Mouse (Mus musculus): Measurements from ENCODE around the gene Camk1d.

Camk1d gene

DNA sequence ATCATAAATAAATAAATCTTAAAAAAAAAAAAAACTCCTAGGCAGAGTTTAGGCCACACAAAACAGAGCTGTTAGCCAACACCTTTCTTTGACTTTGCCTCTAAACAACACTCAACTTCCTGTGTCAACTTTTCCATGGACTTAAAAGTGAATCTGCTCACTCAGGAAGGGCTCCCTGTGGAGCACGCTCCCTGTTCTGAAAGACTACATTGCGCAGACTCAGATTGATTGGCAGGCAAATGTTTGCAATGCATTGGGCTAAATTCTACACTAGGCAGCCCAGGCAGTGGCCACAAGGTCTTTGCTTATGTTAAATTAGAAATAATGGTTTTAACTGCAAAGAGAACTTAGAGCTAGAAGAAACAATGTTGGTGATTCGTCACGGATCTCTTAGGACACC is 45.4 kb downstream of the Camk1d start:
- no peak for DNase-seq (ENCODE audit: extremely low read depth, low read depth, low spot score)

- DNase-seq (ENCODE audit: extremely low read depth, low read depth, low spot score): no peak
Observed at GRCm38 (mm10) chr2:5663499-5663898, 50.8 kb downstream of the Camk1d start.

GRCm38 (mm10) chr2:5661946-5662345 is 52.4 kb downstream of the Camk1d start:
- DNase-seq (ENCODE audit: extremely low read depth, low read depth, low spot score): no peak

- no peak for DNase-seq (ENCODE audit: extremely low read depth, low read depth, low spot score)
Observed at GRCm38 (mm10) chr2:5658000-5658399, 56.3 kb downstream of the Camk1d start.

GRCm38 (mm10) chr2:5656326-5656725 is 58.0 kb downstream of the Camk1d start:
- no peak for DNase-seq (ENCODE audit: extremely low read depth, low read depth, low spot score)

DNA sequence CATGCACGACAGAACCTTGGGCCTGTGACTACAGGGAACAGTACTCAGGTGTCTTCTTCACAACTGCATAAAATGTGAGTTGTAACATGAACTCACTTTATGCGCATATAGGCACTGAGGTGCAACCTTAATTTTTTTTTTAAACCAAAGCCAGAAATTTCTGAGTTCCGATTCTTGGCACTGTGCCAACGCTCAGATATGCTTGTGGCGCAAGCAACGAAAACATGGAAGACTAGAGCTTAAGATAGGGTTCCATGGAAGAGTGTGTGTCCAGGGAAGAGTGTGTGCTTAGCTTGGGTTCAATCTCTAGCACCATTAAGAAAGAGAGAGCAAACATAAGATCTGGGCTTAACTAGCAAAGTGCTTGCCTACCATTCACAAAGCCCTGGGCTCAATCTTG is 62.2 kb downstream of the Camk1d start:
- no peak for DNase-seq (ENCODE audit: extremely low read depth, low read depth, low spot score)

GRCm38 (mm10) chr2:5651285-5651870 is 62.9 kb downstream of the Camk1d start:
- DNase-seq (ENCODE audit: extremely low read depth, low read depth, low spot score): no peak

GRCm38 (mm10) chr2:5649226-5649625 is 65.1 kb downstream of the Camk1d start:
- no peak for DNase-seq (ENCODE audit: extremely low read depth, low read depth, low spot score)

- no peak for DNase-seq (ENCODE audit: extremely low read depth, low read depth, low spot score)
Observed at GRCm38 (mm10) chr2:5648764-5649163, 65.6 kb downstream of the Camk1d start.

GRCm38 (mm10) chr2:5646322-5646721 is 68.0 kb downstream of the Camk1d start:
- DNase-seq (ENCODE audit: extremely low read depth, low read depth, low spot score): no peak

DNA sequence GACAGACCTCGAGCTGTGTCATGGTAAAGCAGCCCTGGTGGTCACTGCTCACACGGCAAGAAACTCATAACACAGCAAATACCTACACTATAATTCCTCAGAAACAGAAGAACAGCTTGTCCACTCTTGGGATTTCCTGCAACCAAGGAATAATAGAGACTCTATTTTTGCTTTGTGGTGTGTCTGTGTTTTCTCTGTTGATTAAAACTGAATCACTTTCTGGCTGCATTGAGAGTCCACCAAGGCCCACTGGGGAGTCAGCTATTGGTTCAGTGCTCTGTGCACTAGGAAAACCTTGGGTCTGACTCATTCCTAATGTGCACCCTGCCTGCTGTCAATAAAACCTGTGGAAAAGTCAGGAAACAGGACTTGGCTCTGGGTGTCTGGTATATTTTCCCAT is 68.7 kb downstream of the Camk1d start:
- DNase-seq (ENCODE audit: extremely low read depth, low read depth, low spot score): no peak

DNA sequence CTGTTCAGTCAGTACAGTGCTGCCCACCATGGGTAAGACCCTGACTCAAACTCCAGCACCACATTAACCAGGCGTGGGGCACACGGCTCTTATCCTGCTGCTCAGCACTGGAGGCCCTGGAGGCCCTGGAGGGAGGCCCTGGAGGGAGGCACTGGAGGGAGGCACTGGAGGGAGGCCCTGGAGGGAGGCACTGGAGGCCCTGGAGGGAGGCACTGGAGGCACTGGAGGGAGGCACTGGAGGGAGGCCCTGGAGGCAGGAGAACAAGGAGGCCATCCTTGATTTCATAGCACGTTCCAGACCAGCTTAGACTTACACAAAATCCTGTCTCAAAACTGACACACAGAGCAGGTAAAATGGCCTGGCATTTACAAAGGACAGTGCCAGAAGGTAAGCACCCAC is 70.4 kb downstream of the Camk1d start:
- no peak for DNase-seq (ENCODE audit: extremely low read depth, low read depth, low spot score)

- DNase-seq (ENCODE audit: extremely low read depth, low read depth, low spot score): no peak
Observed at GRCm38 (mm10) chr2:5643226-5643625, 71.1 kb downstream of the Camk1d start.

DNA sequence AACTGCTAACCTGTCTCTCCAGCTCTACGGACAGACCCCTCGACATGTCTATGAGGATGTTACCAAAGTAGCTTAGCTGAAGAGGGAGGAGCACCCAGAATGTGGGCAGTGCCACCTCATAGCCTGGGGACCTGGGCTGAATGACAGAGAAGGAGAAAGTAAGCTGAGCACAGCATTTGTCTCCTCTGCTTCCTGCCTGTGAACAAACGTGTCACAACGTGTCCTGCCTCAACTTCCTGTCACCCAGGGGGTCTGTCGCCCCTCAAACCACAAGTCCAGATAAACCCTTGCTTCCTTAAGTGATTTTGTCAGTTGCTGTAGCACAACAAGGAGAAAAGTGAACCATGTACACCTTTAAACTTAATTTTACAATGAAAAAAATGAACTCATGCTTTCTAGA is 71.7 kb downstream of the Camk1d start:
- no peak for DNase-seq (ENCODE audit: extremely low read depth, low read depth, low spot score)

DNA sequence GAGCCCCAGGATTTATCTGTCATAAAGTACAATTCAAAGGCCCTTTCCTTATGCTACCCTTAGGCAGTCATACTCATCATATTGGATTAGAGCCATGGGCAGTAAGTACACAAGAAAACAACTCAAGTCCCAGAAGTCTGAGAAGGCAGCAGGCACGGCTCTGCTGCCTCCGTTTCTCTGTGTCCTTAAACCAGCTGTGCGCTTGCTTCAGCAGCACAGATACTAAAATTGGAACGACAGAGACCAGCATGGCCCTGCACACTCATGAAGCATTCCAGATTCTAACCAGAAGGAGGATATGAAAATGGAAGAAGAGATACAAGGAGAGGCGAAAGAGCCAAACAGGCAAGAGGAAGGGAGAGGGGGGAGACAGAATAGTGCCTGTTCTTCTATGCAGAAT is 72.6 kb downstream of the Camk1d start:
- DNase-seq (ENCODE audit: extremely low read depth, low read depth, low spot score): no peak

DNA sequence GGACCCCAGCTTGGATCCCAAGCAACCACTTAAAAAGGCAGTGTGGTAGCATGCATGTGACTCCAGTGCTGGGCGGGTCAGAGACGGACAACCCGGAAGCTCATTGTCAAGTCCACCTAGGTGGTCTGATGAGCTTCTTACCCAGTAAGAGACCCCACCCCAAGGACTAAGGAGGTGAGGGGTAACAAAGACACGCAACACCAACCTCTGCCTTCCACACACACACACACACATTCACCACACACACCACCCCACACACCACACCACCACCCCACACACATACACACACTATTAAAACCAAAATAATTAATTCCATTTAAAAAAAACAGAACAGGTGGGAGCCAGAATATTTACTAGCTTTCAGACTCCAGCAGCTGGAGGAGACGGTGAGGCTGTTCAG is 73.7 kb downstream of the Camk1d start:
- no peak for DNase-seq (ENCODE audit: extremely low read depth, low read depth, low spot score)

DNA sequence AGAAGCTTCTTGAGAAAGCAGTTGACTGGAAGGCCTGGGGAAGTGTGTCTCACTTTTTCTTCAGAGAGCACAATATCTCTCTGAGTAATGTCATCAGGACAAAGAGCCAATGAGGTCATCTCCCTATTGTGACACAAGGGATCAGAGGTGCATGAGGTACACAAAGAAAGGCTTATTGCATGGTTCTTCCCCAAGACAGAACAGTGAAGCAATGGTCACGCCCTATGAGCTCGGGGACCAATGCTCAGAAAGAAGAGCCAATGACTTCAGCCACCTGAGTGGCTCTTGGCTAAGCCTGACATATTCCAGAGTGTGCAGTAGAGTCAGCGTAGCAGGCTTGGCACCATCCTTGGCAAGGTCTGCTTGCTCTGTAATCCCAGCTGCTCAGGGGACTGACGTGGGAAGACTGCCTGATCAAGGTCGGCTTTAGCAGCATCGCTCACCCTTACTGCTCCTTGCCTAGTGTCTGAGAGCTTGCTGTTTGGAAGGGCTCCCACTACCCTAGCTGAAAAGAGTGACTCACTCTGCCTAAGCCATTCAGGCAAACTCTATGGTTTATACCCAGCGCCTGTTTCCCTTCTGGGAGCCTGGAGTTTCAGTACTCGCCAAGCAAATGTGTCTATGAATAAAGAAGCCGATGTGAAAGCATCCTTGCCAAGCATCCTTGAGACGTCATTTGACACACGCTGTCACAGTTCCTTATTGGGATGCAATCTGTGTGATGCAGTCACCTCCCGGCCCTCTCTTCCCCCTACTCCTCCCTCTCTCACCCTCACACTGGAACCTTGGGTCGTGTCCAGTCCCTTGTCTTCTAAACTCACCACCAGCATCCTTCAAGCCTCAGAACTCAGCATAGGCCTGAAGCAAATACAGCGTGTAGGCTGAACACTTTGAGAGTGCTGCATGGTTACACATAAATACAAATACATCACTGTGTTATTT is 77.2 kb downstream of the Camk1d start:
- DNase-seq (ENCODE audit: extremely low read depth, low read depth, low spot score): peak; percentile 72

GRCm38 (mm10) chr2:5632355-5632684 is 82.0 kb downstream of the Camk1d start:
- no peak for DNase-seq (ENCODE audit: extremely low read depth, low read depth, low spot score)

DNA sequence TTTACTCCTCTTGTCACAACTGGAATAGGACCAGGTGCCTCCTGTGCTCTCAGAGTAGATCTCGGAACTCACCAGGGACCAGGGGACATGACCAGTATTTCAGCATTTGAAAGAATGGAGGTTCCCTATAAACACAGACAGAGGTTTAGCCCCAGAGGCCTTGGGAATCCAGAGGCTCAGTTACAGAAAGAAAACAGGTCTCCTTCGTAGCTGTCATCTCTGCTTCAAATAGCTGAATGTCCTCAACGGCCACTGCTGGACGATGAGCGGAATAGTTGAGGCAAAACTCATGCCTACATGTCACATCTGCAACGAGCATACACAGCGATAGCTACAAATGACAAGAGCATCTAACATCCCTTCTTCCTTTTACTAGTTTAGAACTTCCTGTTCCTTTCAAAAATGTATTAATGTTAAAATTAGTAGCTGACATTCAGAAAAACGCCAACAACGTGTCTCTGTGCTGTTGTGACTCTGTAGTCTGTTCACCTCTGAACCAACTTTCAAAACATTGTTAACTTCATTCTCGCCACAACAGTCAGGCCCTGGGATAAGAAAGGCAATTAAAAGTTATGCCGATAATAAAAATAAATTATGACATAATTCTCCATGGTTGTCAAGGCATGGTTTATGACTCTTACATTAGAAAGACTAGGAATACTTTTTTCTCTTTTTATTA is 82.5 kb downstream of the Camk1d start:
- no peak for DNase-seq (ENCODE audit: extremely low read depth, low read depth, low spot score)

- DNase-seq (ENCODE audit: extremely low read depth, low read depth, low spot score): no peak
Observed at GRCm38 (mm10) chr2:5630710-5631109, 83.6 kb downstream of the Camk1d start.

GRCm38 (mm10) chr2:5624379-5624778 is 89.9 kb downstream of the Camk1d start:
- DNase-seq (ENCODE audit: extremely low read depth, low read depth, low spot score): no peak

- peak; percentile 58 for DNase-seq (ENCODE audit: extremely low read depth, low read depth, low spot score)
Observed at GRCm38 (mm10) chr2:5618361-5618896, 95.9 kb downstream of the Camk1d start.
